Mouse (Mus musculus) adrenal gland, postnatal 25 days (tissue): ENCODE results near the gene Traf4. TPM values are rescaled to one million over a fixed set of nuclear protein-coding genes. Genes with fewer than 3 reads are reported as not detected.

Experiments
- DNase-seq: peaks from one replicate; pipeline ENCODE4 v3.0.0; 2021; ENCODE audit warnings: mixed read lengths
- total RNA-seq: library from RNA; stranded (reverse); gene quantifications from 2 replicates; pipeline ENCODE4 v1.2.3, GENCODE M21; 2021

The Traf4 gene
- total RNA-seq, 1 experiment from 2014 or later: 35.6 TPM

DNA sequence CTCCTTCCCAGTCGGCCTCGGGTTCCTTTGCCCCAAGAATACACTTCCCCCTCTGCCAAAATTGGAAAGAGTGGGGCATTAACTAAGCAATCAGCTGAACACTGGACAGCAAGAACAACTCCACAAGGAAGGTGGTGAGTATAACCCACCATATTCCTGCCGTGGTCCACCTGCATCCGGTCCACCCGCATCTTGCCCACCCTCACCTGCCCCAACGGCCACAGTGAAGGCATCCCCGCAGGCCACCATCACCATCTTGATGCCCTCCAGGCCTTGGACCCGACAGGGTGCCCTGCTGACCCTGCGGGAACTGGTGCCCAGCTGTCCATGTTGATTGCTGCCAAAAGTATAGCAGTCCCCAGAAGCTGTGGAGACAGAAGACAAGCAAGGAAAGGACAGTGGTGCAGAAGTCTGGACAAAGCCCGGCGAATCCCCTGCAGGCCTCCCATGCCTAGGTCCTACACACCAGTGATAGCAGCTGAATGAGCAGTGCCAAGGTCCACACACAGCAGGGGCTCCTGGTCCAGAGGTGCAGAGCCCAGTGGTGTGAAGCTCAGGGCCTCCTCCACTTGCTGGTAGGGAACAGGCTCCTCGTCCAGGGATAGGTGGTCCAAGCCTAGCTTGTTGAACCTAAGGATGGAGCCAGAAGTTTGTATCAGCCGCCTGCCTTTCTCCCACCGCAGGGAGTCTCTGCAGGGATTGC is 2.0 kb upstream of the Traf4 start:
- no peak for DNase-seq

DNA sequence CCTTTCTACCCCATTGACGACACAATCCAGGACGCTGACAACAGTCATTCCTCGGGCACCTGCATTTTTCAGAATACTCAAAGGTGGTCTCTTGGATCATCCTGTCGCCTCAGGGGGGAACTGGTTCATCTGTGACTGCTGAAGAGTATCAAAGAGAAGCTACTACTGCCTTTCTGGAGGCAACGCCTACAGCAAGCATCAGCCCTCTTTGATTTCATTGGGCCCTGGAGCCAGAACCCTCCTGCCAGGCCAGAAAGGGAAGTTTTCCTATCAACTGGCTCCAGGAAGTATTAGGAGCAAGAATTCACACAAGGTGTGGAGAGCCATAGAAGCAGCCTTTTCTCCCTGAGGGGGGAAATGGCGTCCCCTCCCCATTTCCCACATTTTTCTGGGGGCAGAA is 1.3 kb upstream of the Traf4 start:
- no peak for DNase-seq

DNA sequence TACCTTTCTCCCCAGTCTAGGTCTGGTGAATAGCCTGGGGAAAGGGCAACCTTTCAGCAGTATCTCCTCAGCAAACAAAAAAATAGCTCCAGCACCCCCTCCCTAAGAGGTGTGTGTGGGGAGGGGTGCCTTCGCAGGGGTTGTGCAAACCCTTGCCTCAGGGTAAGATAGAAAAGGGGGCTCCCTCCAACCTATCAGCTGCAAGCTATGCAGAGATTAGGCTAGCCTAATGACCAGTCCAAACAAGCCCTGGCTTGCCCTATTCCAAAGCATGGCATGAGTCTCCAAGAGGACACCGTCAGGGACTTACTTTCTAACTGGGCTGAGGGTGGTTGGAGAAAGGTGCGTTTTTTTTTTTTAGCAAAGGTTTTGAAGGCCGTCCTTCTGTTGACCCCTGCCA is 772 bp upstream of the Traf4 start:
- no peak for DNase-seq

GRCm38 (mm10) chr11:78165761-78166109 is 346 bp upstream of the Traf4 start:
- peak; percentile 71 for DNase-seq

- DNase-seq: no peak
Measured at GRCm38 (mm10) chr11:78164604-78164923, 825 bp downstream of the Traf4 start.

DNA sequence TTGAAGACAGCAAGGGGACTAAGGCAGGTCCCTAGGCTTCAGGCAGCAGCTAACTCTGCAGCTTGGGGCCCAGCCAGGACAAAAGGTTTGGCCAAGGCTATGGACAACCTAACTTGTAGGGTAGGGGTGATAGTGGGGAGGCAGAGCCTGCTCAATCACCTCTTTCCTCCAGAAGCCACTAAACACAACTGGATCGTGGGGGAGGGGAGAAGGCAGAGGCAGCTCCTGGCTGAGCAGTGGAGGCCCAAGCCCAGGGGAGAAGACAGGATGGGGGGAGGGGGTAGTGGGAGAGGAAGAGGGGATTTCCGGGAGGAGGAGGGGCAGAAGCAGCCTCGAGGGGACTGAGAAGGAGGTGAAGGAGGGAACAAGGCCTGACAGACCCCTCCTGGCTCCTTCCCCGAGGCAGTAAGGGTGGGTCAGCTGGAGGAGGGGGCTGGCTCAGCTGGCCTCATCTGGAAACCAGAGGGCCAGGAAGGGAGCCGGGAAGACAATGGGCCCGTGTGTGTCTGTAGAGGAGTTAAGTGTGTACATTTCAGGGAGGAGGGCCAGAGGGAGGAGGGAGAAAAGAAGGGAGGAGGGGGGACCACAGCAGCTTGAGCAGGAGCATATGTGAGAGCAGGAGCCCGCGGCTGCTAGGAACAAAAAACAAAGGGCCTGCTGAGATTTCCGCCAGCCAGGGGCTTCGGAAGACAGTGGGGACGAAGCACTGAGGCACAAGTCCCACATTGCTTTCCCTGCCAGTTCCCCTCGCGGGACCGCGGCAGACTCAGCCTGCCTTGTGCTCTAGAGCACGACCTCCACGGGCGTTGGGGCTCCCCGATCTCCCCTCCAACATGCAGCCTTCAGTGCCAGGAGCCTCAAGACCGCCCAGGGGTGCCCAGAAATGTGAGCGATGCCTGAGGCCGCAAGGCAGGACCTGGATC is 1.4 kb downstream of the Traf4 start:
- peak; percentile 73 for DNase-seq

DNA sequence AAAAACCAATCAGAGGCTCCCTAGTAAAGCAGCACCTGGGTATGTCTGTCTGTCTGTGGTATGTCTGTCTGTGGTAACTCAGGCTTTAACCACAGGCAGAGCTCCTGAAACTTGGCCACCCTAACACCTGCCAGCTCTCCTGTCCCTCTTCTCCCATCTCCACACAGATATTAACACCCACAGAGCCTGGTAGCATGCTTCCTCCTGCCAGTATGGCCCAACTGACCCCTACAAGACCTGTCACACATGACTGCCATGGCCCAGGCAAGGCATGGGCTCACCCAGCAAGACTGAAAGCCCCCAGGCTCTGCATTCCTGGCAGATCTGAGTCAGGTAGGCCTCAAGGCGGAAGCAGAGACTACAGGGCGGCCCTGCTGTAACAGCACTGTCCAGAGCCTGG is 2.3 kb downstream of the Traf4 start:
- no peak for DNase-seq

GRCm38 (mm10) chr11:78162504-78162903 is 2.9 kb downstream of the Traf4 start:
- peak; percentile 58 for DNase-seq

GRCm38 (mm10) chr11:78161968-78162367 is 3.4 kb downstream of the Traf4 start:
- DNase-seq: no peak

GRCm38 (mm10) chr11:78161169-78161568 is 4.2 kb downstream of the Traf4 start:
- no peak for DNase-seq

GRCm38 (mm10) chr11:78160675-78161074 is 4.7 kb downstream of the Traf4 start:
- DNase-seq: no peak

DNA sequence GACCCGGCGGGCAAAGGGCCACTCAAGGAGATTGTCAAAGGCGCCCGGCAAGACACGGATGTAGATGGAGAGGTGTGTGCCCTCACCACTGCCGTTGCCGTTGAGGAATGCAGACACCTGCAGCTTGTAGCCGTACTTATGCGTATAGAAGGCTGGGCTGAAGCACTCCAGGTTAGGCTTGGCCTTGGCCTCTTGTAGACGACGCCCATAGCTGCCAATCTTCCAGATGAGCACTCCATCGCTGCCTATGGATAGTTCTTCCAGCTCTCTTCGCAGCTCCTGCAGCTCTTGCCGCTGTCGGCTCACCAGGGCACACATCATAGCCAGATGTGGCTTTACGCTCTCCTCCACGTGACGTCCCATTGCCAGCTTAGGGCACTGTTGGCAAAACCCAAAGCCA is 5.2 kb downstream of the Traf4 start:
- DNase-seq: no peak

- no peak for DNase-seq
Measured at GRCm38 (mm10) chr11:78159557-78159956, 5.8 kb downstream of the Traf4 start.

- peak; percentile 56 for DNase-seq
Measured at GRCm38 (mm10) chr11:78159096-78159495, 6.3 kb downstream of the Traf4 start.

DNA sequence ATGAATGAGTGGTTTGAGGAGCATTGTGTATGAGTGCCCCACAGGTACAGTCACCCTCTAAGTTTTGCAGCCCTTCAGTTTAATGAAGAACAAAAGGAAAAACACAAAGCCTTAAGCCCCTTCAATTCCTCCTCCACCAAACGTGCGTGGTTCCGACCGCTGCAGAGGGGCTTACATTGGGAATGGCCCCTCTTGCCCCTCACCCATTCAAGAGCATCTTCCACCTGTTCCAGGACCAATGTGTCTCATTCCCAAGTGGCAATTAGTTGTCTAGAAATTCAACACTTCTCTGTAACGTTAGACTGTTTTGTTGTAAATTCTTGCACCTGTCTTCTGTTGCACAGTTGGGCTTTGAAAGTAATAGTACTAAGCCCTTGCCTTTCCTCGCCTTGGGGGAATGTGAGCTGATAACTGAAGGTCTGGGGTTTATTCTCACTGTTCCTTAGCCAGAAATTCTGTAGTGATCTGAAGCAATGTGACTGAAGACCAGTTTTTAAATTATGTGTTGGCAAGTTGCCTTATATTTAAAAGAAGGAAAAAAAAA is 9.2 kb downstream of the Traf4 start:
- DNase-seq: no peak

DNA sequence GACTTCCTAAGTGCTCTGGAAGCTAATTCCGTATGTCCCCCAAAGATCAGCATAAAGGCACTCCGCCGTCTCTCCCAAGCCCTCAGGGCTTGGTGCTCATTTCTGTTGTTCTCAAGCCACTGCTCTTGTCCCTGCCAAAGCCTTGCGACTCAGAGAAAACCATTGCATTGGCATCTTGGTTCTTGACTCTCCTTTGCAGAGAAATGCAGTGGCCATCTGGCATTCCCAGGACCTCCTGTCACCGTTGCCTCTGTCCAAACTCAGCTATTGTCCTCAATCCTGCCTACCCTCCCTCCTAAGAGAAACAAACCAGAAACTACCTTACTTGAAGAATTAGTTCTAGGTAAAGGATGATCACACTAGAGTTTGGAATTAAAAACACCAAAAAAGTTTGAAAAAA is 9.7 kb downstream of the Traf4 start:
- no peak for DNase-seq

DNA sequence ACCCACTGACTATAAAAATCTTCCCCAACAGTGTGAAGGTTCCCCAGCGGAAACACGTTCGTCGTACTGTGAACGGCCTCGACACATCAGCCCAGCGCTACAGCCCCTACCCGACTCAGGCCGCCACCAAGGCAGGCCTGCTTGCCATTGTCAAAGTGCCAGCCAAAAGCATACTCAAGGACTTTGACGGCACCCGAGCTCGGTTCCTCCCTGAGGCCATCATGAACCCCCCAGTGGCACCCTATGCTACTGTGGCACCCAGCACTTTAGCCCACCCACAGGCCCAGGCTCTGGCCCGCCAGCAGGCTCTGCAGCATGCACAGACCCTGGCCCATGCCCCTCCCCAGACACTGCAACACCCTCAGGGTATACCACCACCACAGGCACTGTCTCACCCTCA is 11.6 kb downstream of the Traf4 start:
- DNase-seq: no peak

DNA sequence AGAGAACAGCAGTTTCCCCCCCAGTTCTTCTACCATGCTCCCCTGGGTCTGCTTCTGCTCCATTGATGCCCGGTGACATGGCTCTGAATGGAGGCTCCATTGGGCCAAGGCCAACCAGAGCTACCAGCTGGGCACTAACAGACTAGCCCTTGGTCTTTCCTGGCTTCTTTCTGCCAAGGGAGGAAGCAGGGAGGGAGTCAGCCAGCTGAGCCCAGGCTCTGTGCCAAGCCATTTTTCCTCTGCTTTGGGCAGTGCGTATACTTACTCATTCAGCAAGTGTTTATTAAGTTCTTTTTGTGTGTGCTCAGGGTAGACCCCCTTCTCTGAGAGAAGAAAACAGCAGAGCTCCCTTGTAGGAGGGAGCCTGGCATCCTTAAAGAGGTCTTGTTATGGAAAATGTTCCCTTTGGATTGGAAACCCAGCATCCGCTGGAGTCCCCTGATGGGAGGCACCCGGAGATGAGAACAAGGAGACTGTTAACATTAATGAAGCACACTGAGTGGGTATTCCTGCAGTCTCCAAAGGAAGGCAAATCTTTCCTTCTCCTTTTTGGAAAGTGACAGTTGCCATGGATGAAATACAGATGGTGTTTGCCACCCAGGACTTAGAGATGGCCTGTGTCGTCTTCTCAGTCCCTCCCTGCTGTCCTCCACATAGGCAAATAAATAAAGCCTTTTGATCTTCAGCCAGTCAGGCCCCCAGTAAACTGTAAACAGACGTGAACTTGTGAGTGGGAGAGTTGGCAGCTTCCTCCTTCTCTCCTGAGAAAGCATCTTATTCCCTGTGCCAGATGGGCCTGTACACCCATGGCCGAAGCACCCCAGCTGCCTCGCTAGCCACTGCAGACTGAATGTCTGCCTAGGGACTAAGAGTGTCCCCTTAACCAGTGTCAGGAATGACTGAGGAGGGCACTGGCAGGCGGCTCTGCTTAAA is 12.8 kb downstream of the Traf4 start:
- DNase-seq: peak; percentile 81

- DNase-seq: no peak
Measured at GRCm38 (mm10) chr11:78151161-78151560, 14.2 kb downstream of the Traf4 start.

- DNase-seq: no peak
Measured at GRCm38 (mm10) chr11:78146707-78147543, 18.5 kb downstream of the Traf4 start.

DNA sequence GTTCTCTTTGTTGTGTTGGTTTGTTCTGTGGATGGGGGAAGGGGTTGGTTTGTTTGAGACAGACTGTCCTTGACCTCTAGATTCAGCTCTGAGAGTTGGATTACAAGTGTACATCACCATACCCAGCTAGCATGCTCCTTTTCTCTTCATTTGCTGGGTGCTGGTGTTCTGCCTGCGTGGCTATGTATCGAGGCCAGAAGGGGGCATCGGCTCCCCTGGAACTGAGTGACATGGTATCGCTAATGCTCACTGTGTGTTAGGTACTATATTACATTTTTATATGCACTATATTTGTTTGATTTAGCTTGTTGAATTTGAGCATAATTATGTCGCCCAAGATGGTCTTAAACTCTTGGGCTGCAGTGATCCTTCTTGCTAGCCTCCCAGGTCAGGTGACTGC is 19.2 kb downstream of the Traf4 start:
- DNase-seq: no peak

DNA sequence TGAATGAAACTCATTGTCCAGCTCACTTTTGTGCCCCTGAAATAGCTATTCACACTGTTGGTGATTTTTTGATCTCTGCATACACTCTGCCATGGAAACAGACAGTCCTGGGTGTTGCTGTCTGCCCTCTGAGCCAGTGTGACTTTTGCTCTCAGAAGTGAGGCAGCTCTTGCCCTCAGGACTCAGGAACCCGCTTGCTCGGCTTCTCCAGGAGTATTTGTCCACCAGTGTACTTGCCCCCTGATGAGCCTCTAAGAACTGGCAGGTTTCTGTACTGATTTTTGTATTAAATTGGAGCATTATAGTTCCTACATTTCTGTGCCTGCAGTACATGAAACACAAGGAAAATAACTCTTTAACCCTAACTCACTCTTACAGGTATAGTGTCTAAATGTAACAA is 21.9 kb downstream of the Traf4 start:
- no peak for DNase-seq
